Mouse (Mus musculus) spleen, postnatal 14 days (tissue): ENCODE measurements around the gene Trim15.
A peak's percentile ranks its signal among the peaks of the same experiment; 100 is the strongest.
"Not testable (repeated sequence)": the region's sequence is repeated elsewhere in the genome, so short reads cannot be mapped to it uniquely, and the experiment has no call there.

Source experiments
- DNase-seq, 2 experiments: peaks; one replicate each; pipeline ENCODE4 v3.0.0; 2021 to 2022; ENCODE audit warnings: low spot score in 2 of 2

Gene Trim15

DNA sequence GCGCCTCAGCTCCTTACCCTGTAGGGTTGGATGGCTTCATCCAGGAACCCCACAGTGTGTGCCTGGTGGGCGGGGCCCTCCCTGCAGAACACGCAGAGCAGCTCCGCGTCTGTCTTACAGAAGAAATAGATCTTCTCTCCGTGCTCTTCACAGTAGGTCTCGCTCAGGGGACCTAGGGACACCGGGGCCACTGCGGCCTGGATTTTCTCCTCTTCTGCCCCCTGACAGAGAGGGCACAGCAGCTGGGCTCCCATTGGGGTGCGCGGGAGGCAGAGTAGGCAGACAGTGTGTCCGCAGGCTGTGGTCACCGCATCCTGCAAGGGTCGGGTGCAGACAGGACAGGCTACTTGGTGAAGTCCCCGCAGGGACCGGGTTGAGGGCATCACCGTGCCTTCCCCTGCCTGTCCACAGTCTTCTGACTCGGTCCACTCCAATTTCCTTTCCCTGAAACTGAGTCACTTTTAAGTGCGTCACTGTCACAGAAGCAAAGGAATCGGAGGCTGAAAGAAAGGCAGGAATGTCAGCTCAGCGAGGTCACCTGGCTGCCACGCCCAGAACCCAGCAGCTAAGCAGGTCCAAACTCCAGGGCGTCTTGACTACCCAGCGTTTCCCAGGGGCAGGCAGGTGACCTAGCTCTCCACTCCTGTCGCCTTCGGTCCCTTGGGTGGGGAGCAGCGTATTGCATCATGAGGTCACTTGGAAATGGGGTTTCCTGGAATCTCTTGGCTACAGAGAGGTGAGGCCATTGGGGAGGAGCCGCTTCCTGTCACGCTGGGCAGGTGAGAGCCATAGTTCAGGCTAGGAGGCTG lies at the start of gene Trim15:
TSS of gene Trim15 (minus strand) at position 492 of the 809 bp plus-strand sequence.
- peak; percentile 11 to 24 for DNase-seq

DNA sequence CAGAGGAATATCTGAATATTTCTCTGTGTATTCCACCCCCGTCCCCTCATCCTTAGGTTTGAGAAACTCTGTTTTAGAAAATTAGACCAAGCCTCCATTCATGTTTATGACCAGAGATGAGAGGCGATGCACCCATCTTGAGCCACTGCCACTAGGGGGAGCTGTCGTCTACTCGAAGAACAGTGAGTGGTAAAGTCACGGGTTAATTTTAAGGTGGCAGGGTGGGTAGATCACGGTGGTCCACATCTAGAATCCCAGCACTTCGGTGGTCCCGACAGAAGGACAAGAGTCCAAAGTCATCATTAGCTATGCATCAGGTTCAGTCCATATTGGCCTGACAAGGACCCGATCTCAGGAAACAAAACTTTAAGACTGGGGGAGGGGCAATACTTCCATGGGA lies 48.1 kb upstream of the Trim15 start:
- peak; percentile 12 to 60 for DNase-seq

GRCm38 (mm10) chr17:36914108-36914507 lies 47.1 kb upstream of the Trim15 start:
- peak; percentile 40 to 64 for DNase-seq

DNA sequence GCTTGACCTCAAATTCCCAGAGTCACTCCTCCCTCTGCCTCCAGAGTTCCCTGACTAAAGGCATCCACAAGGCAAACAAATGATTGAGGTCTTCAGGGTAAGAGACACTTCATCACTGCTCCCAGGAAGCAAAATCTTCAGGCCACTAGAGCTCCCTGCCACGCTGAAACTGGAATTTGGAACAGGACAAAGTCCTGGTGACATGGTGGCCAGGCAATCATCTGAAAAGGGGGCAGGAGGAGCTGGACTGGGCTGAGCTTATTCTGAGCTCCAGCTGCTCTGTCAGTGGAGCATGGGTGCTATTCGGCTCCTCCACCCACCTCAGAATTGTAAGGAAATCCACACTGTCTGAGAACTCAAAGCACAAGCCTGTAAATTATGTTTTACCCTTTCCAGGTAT lies 45.0 kb upstream of the Trim15 start:
- no peak for DNase-seq

DNA sequence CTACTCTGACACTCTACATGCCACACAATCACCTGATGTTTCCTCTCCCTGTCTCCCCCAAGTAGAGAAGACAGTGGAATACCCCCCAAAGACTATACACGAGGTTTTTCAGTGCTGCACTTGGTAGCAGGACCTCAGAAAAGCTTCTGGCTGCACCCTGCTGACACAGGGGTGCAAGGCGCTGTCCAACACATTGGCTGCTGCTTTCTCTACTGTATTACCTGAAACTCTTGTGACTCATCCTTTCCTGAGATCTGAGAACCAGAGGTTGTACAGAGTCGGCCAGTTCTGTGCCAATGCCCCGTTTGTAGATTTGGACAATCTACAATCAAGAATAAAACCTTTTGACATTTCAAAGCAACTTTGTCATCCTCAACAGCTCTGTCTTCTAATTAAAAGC lies 42.8 kb upstream of the Trim15 start:
- DNase-seq: no peak

- DNase-seq: no peak
These were observed 41.2 kb upstream of the Trim15 start for GRCm38 (mm10) chr17:36908235-36908634.

- no peak for DNase-seq
These were observed 36.6 kb upstream of the Trim15 start for GRCm38 (mm10) chr17:36903651-36904050.

DNA sequence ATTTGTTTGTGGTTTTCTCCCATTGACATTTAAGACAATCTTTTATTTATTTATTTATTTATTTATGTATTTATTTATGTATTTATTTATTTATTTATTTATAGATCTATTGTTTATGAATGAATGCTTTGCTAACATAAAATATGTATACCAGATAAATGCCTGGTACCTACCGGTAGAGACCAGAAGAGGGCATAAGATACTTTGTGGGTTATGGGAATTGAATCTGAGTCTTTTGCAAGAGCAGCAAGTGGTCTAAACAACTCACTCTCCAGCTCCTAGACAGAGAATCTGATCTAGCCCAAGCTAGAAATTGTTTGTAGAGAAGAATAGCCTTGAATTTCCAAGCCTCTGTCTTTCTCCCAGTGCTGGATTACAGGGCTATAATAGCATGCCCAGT lies 33.7 kb upstream of the Trim15 start:
- no peak for DNase-seq

DNA sequence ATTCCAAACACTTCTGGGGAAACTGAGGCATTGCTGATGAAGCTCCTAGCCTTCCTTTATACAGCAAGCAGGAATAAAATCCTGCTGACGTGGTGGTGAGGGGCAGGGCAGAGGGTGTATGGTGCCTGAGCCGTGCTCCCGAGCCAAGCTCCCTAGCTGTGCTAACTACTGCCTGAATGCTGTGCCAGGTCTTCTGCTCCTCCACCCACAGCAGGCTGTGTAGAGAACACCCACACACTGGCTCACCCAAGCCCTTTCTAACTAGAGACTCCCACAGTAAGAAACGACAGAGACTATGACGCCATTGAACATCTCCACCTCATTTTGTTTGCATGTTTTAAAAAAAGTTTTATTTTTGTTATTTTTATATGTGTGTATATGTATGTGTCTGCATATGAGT lies 33.0 kb upstream of the Trim15 start:
- no peak for DNase-seq

DNA sequence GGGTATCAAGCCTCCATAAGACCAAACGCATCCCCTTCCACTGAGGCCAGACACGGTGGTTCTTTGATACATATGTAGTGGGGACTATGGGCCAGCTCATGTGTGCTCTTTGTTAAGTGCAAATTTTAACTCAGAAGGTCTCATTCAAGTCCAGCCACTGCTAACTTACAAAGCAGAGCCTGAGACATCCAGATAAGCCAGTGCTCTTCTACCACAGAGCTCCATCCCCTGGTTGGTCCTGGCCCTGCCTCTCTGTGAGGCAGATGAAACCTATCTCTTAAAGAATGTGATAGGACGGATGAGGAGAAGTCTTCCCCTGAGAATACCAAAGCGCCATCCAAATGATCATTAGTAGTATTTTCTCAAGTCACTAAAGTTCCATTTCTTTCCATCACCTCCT lies 32.4 kb upstream of the Trim15 start:
- no peak for DNase-seq

GRCm38 (mm10) chr17:36897552-36898205 lies 30.7 kb upstream of the Trim15 start, which contains the start of gene Trim31:
Gene Trim31, plus strand, starts transcription at chr17:36898118.
- DNase-seq: no peak

DNA sequence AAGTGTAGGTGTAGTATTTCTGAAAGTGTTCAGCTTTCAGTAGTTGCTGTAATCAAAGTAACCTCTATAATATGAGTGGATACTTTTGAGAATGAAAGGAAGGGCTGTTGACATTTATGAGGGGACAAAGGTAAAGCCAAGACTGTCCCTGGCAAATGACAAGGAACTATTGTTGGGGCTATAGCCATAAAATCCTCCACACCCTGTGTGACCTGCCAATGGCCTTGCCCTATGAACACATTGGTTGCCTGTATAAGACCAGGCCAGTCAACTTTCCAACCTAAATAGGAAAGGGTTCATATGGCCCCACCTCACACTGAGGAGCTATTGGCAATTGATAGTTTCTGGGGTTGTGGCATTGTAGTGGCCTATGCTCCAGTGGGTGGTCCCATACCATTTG lies 30.1 kb upstream of the Trim15 start:
- DNase-seq: no peak

DNA sequence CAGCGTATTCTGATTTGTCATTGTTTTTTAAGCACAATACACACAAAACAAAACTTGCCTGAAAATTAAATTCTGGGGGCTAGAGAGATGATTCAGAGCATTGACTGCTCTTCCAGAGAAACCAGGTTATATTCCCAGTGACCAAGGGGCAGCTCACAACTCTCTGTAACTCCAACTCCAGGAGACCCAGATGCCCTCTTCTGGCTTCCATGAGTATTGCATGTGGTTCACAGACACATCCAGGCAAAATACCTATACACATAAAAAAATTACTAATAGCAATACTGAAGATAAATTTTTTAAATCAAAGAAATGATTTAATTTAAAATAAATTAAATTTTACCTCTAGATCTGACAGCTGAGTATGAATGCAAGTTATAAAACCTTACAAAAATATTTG lies 29.6 kb upstream of the Trim15 start:
- peak in 1 of 2 experiments; percentile 27 for DNase-seq

DNA sequence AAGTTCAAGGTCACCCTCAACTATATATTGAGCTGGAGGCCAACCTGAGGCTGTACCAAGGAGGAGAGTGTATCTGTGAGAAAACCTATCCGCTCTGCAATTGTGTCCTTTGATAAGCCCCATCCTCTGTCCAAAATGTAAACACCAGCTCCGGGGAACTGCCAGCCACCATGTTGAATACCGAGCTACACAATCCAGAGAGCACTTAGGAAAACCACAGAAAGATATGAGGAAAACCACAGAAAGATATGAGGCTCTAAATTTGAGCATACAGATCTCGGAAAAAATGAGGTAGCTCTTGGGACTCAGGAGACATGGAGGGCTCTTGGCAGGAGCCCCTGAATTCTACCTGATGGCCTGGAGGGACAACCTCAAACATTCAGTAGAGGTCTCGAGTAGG lies 26.4 kb upstream of the Trim15 start:
- no peak for DNase-seq

GRCm38 (mm10) chr17:36892362-36892761 lies 25.4 kb upstream of the Trim15 start:
- peak in 1 of 2 experiments; percentile 22 for DNase-seq

- DNase-seq: not testable (repeated sequence)
These were observed 24.5 kb upstream of the Trim15 start for GRCm38 (mm10) chr17:36891496-36891895.

DNA sequence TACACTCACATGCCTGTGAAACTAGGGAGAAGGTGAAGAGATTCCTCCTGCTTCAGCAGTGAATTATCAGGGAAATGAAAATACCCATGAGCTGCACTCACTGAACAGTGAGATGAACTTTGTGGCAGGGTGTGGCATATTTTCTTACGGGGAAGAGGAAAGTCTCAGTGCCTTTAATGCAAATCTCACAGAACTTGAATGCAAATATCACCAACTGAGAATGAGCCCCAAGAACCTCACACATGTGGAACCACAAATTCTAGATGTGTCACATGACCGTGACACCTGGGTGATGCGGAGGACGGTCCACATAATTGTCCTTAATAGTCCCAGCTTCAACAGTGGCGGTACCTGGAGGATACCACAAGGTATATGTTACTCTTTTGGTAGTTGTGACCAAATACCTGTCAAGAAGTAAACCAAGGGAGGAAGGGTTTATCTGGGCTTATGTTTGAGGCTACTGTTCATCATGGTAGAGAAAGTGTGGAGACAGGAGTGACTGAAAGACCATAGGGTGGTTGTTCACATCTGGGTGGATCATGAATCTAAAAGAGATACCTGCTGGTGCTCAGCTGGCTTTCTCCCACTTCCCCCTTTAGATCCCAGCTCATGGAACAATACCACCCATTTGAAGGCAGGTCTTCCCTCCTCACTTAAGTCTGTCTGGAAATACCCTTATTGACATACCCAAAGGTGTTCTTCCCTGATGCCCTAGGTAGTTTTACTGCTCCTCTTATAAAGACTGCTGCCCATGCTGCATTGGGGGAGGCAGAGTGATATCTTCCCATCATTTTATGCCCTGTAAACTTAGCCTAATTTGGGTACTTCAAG lies 23.3 kb upstream of the Trim15 start, which contains the start of gene Trim40:
TSS of gene Trim40 (minus strand) at position 51 of the 831 bp plus-strand sequence.
- DNase-seq: no peak

- DNase-seq: no peak
These were observed 18.3 kb upstream of the Trim15 start for GRCm38 (mm10) chr17:36885132-36885790.

DNA sequence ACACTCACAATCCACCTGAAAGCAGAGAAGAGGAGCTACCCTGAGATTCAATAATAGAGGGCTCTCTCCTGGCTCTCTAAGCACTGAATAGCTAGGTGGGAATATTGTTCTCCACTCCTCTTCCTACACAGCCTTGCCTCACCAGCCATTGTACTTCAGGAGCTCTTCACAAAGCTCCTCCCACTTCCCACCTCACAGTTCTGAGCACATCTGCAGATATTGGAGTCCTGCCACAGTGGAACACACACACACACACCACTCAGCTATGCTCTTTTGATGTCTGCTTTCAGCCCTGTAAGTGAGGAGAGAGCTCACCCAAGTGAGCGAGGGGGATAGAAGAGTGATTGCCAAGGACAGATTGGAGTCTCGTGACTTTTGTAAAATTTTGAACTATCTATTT lies 16.3 kb upstream of the Trim15 start:
- no peak for DNase-seq

DNA sequence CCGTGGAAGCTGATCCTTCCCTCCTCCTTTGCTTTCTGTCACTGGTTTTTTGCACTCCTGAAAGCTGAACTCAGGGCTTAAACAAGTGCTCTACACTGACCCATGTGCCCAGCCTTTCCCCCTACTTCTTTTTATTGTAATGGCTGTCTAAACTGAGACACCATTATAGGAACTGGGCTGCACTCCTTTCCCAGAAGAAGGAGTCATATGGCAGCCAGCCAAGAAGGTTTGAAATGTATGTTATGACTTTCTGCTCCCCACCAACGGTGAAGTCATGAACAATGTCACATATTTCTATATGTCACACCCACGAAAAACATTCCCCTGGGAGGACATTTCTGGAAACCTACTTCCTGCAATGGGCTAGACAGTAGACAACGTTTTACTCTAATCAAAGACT lies 7.6 kb upstream of the Trim15 start:
- DNase-seq: no peak

DNA sequence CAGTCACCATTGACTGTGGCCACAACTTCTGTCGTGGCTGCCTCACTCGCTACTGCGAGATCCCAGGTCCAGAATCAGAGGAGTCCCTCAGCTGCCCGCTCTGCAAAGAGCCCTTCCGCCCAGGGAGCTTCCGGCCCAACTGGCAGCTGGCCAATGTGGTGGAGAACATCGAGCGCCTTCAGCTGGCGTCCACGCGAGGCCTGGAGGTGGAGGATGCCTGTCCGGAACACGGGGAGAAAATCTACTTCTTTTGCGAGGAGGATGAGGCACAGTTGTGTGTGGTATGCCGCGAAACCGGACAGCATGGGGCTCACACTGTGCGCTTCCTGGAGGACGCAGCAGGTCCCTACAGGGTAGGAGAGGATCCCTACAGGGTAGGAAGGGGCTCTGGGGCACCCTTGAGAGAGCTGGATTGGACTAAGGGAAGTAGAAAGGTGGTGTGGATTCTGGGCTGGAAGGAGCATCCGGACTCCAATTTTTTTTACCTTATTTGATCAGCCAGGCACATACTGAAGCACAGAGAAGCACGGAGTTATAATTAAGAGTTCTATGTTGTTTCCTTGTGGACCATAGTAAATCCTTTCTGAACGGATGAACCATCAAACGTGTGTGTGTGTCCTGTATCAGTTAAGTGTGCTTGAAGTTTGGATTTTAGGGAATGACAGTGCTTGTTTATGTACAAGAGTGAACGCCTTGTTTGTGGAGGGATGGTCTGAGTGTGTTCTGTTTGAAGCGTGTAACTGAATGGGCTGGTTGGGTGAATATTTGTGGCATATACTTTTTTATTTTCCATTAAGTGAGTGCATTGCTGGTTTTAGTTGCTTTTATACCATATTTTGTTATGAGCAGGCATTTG lies 3.2 kb upstream of the Trim15 start:
- peak; percentile 67 to 73 for DNase-seq
